Mouse (Mus musculus) lung, postnatal 0 days (tissue): ENCODE data around the gene Melk.

Experiments used
- CTCF ChIP-seq: IDR thresholded peaks from 2 replicates; pipeline ENCODE4 v1.5.1; 2016; ENCODE audit warnings: antibody characterized with exemption, mild to moderate bottlenecking
- EP300 ChIP-seq: IDR thresholded peaks from 2 replicates; pipeline ENCODE4 v1.6.1; 2016; ENCODE audit warnings: antibody characterized with exemption, mild to moderate bottlenecking, control low read depth

- TF ChIP-seq CTCF (no peak), EP300 (no peak)
These were observed 34.3 kb downstream of the Melk start for GRCm38 (mm10) chr4:44335006-44335405.
